In genomic region chr9:108280071-108280828, GRCm38 (mm10) we compare ENCODE assay signal across 8 mouse cellular contexts. TPM values are rescaled to one million over a fixed set of nuclear protein-coding genes. Genes with fewer than 3 reads are reported as not detected.
DNase-seq lines count a peak whose midpoint lies in the region.

No protein-coding gene starts in this region.

- intact Hi-C loops in left cerebral cortex, postnatal 4 days (cut with DNase I): no loop called here
- intact Hi-C loops in left cerebral cortex, postnatal 36 days (cut with DNase I): loop anchor here (5.0 kb wide), 1 partner anchor 78 kb away; no protein-coding TSS in a partner anchor

- DNase-seq in left cerebral cortex, postnatal 4 days: peak; percentile 75
- no peak for DNase-seq in left cerebral cortex, postnatal 36 days (ENCODE audit: low spot score in 2 of 2)
- DNase-seq in gastrocnemius, postnatal 10 days: peak; percentile 86
- DNase-seq in kidney, adult 11 months: peak; percentile 72
- DNase-seq in lung, postnatal 4 days: peak; percentile 70 to 86
- no peak for DNase-seq in cerebellum, adult 18-20 months
- DNase-seq in thymus, postnatal 0 days (ENCODE audit: low spot score): no peak
- no peak for DNase-seq in frontal cortex, postnatal 10 days (ENCODE audit: low spot score in 2 of 2)

RNA-seq across cellular contexts. Expression of gene Nicn1, which starts 10.0 kb away (rescaled TPM):
- 100 to 1,000 TPM; 101 to 118 TPM for total RNA-seq in left cerebral cortex, postnatal 4 days (2021)
- 100 to 1,000 TPM; 116 to 131 TPM for total RNA-seq in left cerebral cortex, postnatal 36 days (2021)
- 10 to 100 TPM in 1 of 2 experiments, 1 to 10 TPM in 1; 9.2 to 12.8 TPM for total RNA-seq in gastrocnemius, postnatal 10 days (2021)
- 8.2 and 12.4 TPM in 2 replicates for polyA plus RNA-seq in thymus, postnatal 0 days (2015; fragmentation: Nextera tagmentation; extraction: Ambion mirVana)

RNA-seq across cellular contexts. Expression of gene Amt, which starts 16.4 kb away (rescaled TPM):
- 10 to 100 TPM; 25.0 to 26.7 TPM for total RNA-seq in left cerebral cortex, postnatal 4 days (2021)
- total RNA-seq in left cerebral cortex, postnatal 36 days (2021): 10 to 100 TPM; 29.5 to 34.0 TPM
- 1 to 10 TPM in 1 of 2 experiments, under 1 TPM in 1; 0.82 to 2.4 TPM for total RNA-seq in gastrocnemius, postnatal 10 days (2021)
- polyA plus RNA-seq in thymus, postnatal 0 days (2015; fragmentation: Nextera tagmentation; extraction: Ambion mirVana): 1.1 and 1.8 TPM in 2 replicates

RNA-seq across cellular contexts. Expression of gene Dag1, which starts 16.5 kb away (rescaled TPM):
- 100 to 1,000 TPM; 121 to 127 TPM for total RNA-seq in left cerebral cortex, postnatal 4 days (2021)
- 10 to 100 TPM; 90.4 to 93.1 TPM for total RNA-seq in left cerebral cortex, postnatal 36 days (2021)
- total RNA-seq in gastrocnemius, postnatal 10 days (2021): 100 to 1,000 TPM; 286 to 307 TPM
- 14.0 and 15.6 TPM in 2 replicates for polyA plus RNA-seq in thymus, postnatal 0 days (2015; fragmentation: Nextera tagmentation; extraction: Ambion mirVana)

RNA-seq across cellular contexts. Expression of gene Rhoa, which starts 25.7 kb away (rescaled TPM):
- 100 to 1,000 TPM; 191 to 205 TPM for total RNA-seq in left cerebral cortex, postnatal 4 days (2021)
- total RNA-seq in left cerebral cortex, postnatal 36 days (2021): 100 to 1,000 TPM; 160 to 176 TPM
- total RNA-seq in gastrocnemius, postnatal 10 days (2021): 100 to 1,000 TPM; 211 to 226 TPM
- 517 and 543 TPM in 2 replicates for polyA plus RNA-seq in thymus, postnatal 0 days (2015; fragmentation: Nextera tagmentation; extraction: Ambion mirVana)

RNA-seq across cellular contexts. Expression of gene Tcta, which starts 25.7 kb away (rescaled TPM):
- 10 to 100 TPM; 30.0 to 35.6 TPM for total RNA-seq in left cerebral cortex, postnatal 4 days (2021)
- total RNA-seq in left cerebral cortex, postnatal 36 days (2021): 10 to 100 TPM; 29.2 to 41.4 TPM
- 10 to 100 TPM; 21.7 to 25.0 TPM for total RNA-seq in gastrocnemius, postnatal 10 days (2021)
- polyA plus RNA-seq in thymus, postnatal 0 days (2015; fragmentation: Nextera tagmentation; extraction: Ambion mirVana): 41.6 and 45.7 TPM in 2 replicates

Comparison
In these comparisons a context has a peak if more than half of its experiments do, and no peak if none do; other contexts are left out.
1. DNase-seq: peak in left cerebral cortex, postnatal 4 days (single experiment), gastrocnemius, postnatal 10 days (single experiment), kidney, adult 11 months (single experiment) and lung, postnatal 4 days (2 of 2); none in left cerebral cortex, postnatal 36 days (0 of 2), cerebellum, adult 18-20 months (0 of 2), thymus, postnatal 0 days (single experiment) and frontal cortex, postnatal 10 days (0 of 2).
2. RNA of gene Nicn1, which starts 10.0 kb away (total RNA-seq): 116 to 131 TPM in left cerebral cortex, postnatal 36 days and 101 to 118 TPM in left cerebral cortex, postnatal 4 days; 9.2 to 12.8 TPM in gastrocnemius, postnatal 10 days; every median in the first group is over 4 times any median in the second.
3. RNA of gene Amt, which starts 16.4 kb away (total RNA-seq): 29.5 to 34.0 TPM in left cerebral cortex, postnatal 36 days and 25.0 to 26.7 TPM in left cerebral cortex, postnatal 4 days; 0.82 to 2.4 TPM in gastrocnemius, postnatal 10 days; every median in the first group is over 4 times any median in the second.